Mouse (Mus musculus): Measurements from ENCODE around the gene Cdk5r2.
"Not testable (repeated sequence)": the region's sequence is repeated elsewhere in the genome, so short reads cannot be mapped to it uniquely, and the experiment has no call there.

Gene Cdk5r2

DNA sequence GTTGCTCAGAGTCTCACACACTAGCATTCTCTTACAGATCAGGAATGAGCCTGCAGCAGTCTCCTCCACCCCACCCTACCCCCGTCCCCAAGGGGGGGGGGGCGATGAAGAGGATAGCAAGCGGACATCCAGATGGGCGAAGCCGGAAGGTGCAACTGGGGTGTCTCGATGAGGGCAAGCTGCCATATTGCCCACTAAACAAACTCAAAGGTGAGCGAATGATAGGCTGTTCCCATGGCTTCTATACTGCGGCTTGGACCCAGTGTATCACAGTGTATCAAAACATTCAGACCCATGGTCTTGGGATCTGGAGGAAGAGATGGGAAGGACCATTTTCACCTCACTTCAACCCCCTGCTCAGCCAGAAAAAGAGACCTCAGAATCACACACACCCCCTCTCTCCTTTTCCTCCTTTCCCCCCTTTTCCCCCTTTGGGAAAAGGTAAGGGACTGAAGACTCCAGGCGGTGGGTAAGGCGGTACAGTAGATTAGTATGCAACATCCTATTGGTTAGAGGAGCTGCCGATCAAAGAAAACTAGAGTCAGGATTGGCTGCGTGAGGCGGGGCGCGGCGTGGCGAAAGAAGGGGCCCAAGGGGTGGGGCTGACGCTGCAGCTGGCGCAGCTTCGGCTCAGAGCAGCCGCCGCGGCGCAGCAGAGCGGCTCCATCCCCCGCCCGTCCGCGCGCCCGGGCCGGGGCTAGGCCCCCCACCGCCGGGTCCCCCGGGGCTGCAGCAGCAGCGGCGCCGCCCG lies at the start of gene Cdk5r2:
Cdk5r2 (plus strand) TSS at position 629 of the 751 bp plus-strand sequence.
- DNase-seq (ENCODE audit: low read depth): peak; percentile 63

DNA sequence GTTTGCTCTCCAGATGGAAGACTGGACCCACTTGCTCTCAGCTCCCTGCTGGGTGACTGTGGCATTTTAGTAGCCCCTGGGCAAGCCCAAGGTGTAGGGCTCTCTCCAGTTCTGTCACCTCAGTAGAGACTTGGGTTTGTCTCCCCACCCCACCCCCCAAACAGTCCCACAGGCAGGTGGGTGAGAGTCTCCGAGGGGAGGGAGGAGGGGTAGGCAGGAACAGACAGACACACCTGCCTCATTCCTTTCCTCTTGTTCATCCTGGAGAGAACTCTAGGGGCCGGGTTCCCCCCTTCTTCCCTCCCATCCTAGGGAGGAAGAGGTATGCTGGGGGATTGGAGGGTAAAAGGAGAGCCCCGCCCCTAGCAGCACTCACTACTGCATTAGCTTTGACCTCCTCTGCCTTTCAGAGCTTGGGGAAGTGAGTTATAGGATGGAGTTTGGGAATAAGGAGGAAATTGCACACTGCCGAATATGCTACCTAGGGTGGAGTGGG lies 49.3 kb upstream of the Cdk5r2 start:
- no peak for DNase-seq (ENCODE audit: low read depth)

DNA sequence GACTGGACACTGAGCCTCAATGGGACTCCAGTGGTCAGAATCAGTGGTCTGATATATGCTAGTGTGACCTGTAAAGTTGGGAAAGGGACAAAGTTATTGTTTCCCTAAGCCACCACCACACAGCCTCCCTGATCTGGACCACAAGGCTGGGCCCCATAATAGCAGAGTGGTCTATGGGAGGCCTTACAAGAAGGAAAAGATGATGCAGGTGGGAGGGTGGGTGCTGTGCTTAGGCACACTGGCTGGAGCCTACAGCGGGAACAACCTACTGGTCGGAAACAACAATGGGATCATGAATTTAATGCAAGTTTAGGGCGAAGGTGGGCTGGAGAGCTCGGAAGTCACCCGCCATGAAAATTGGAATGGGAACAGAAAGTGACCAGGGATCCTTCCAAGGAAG lies 48.9 kb upstream of the Cdk5r2 start:
- no peak for DNase-seq (ENCODE audit: low read depth)

DNA sequence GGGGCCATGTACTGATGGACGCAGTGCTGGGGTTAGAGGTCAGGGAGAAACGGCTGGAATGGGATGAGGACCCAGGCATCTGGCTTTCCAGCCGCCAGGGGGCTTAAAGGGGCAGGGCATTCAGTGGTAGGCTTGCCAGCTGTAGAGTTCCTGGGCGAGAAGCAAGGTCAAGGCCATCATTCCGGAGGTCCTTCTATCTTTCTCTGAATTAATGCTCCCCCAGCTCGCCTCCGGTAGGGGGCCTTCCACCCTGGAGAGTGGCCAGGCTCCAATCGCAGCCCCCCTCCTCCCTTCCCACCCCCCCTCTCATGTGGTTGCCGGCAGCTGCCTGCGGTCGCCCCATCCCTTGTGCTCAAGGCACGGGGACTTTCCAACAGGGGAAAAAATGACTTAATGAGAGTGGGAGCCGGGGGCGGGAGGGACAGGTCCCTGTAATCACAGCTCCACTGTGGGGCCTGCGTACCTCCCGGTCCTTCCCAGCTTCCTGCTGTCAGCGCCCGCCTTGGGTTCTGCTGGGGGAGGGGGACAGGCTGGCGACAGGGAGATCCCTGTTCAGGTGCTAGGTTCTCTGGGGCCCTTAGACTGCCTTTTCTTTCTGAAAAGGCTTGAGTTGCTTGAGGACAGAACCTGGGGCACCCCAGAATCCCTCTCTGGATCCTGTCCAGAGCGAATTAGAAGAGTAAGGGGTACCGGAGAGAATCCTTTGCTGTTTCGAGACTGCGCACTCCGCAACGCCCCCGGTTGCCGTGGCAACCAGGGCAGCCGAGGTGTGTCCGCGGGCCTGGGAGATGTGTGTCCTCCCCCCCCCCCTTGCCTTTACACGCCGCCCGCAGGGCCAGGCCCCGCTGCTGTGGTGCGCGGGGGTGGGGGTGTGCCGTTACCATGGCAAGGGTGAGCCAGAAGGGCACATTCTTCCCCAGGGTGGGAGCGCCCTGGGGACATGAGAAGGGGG lies 48.1 kb upstream of the Cdk5r2 start:
- DNase-seq (ENCODE audit: low read depth): no peak

DNA sequence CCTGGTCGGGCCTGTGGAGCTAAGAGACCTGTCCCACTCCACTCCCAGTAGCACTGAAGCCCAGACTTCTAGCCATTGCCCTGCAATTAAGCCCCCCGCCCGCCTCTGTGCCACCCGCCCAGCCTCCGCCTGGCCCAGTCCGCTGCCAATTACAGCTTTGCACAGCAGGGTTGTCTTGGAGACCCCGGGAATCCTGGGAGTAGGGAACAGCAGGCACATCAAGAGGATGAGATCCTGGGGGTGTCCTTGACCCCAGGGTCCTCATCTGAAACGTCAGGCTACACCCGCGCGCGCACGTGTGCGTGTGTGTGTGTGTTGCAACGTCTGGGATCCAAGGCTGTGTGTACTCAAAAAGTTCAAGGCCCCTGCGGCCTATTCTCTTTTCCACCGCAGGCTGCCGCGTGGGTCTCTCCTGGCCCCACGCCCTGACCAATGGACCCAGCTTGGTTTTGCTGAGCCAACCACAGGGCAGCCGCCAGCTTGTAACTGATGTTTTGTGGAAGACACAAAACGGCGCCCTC lies 47.1 kb upstream of the Cdk5r2 start:
- no peak for DNase-seq (ENCODE audit: low read depth)

DNA sequence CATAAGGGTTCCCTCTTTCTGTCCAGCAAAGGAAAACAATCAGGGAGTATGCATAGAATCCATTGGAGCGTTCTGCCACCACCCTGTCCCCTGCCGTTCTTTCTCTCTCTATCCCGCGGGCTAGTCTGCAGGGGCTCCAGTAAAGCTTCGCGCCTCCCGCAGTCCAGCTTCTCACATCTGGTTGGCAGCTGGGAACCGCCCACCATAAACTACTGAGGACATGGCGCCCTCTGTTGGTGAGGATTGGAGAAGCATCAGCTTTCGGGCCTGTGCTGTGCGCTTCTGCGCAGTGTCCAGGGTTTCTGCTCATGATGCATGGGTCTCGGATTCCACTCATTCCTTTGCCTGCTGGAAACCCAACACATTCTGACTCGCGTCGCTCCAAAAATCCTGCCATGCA lies 46.7 kb upstream of the Cdk5r2 start:
- DNase-seq (ENCODE audit: low read depth): peak; percentile 83

DNA sequence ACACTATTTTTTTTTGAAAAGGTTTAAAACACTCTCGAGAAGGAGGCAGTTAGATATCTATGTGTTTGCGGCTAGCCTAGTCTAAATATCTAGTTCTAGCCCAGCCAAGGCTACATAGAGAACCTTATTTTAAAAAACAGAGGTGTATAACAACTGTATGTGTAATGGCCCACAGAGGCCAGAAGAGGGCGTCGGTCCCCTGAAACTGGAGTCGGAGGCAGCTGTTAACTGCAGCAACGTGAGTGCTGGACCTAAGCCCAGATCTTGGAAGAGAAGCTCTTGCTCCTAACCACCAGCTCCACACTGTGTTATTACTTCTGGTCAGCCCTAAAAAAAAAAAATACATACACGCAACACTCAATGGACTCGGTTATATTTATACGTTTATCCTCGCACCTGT lies 45.7 kb upstream of the Cdk5r2 start:
- no peak for DNase-seq (ENCODE audit: low read depth)

DNA sequence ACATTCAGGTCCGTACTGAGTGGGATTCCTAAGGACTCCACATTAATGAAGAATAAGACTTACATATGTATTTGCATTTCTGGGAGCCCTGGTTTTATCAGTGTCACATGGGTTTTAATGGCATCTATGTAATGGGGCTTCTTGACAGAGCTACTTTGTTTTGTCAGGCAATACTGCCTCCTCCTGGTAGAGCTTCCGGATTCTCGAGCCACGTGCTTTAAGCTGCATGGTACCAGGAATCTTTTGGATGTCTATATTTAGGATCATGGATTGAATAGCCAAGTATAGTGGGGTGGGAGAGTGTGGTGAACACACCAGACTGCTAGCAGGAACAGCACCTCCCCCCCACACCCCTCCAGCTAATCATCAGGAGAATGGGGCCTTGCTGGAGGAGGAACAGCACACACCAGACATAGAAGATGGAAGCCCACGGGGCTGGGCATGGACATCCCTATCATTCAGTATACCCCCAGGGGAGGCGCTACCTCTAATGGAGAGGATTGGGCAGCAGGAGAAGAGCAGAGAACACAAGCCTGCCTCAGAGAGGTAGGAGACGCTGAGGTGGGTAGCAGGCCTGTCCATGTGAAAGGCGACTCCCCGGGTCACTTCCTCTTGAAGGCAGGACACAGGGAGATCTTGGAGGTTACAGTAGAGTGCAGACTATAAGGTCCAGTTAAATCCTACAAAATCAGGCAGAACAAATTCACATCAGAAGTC lies 39.6 kb upstream of the Cdk5r2 start:
- DNase-seq (ENCODE audit: low read depth): no peak

DNA sequence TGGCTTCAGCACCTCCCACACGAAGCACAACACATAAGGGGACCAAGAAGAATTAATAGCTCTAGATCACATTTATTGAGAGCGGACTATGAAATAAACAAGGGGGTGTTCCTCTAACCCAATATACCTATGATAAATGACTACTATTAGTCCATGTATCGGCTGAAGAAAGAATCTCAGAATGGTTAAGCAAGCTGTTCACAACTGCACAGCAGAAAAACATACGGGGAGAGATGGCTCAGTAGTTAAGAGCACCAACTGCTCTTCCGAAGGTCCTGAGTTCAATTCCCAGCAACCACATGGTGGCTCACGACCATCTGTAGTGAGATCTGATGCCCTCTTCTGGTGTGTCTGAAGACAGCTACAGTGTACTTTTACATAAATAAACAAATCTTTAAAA lies 38.8 kb upstream of the Cdk5r2 start:
- DNase-seq (ENCODE audit: low read depth): not testable (repeated sequence)

DNA sequence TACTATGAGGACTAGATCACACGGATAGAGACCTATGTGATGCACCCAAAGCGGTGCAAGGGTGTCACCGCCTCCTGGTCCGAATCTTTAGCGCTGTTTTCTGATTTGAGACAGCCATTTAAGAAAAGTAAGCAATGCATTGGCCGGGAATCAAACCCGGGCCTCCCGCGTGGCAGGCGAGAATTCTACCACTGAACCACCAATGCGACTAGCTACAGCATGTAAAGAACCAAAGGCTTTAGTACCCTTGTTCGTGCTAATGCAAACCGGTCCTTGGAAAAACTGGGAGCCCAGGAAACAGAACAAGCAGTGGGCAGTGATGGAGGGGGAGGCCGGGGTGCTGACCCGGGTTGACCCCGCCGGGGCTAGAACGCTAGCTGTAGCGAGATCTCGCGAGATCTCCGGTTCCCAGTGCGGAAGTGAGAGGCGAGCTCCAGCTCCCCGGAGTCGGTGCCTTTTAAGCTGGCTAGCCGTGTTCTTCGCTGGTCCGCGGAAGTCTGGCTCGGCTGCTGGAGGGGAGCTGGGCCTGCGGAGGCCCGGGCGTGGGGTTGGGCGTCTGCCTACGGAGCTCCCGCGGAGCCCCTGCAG lies 38.0 kb upstream of the Cdk5r2 start:
- peak; percentile 79 for DNase-seq (ENCODE audit: low read depth)

DNA sequence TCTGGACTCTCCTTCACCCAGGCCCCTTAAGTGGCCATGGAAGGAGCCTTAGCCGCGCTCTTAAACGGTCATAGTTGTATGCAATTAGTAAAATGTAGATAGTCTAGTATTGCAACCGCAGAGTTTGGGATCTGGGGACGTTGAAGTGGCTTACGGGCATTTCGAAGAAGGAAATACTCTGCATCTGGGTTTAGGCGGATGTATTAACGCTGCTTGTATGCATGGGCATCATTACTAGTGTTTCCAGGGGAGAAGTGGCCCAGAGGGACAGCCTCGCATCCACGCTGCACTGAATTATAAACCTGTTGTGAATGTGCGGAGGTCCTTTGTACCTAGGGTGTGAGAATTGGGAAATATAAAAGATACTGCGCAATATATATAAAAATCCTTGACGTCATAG lies 37.5 kb upstream of the Cdk5r2 start:
- no peak for DNase-seq (ENCODE audit: low read depth)

DNA sequence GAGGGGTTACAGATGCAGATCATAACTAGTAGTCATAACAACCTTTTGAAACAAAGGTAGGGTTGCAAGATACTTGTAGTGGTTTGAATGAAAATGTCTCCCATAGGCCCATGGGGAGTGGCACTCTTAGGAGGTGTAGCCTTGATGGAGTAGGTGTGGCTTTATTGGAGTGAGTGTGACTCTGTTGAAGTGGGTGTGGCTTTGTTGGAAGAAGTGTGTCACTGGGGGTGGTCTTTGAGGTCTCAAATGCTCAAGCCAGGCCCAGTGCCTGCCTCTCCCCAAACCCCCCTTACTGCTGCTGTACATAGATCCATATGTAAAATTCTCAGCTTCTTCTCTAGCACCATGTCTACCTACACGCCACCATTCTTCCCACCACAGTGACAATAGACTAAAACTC lies 36.2 kb upstream of the Cdk5r2 start:
- no peak for DNase-seq (ENCODE audit: low read depth)

DNA sequence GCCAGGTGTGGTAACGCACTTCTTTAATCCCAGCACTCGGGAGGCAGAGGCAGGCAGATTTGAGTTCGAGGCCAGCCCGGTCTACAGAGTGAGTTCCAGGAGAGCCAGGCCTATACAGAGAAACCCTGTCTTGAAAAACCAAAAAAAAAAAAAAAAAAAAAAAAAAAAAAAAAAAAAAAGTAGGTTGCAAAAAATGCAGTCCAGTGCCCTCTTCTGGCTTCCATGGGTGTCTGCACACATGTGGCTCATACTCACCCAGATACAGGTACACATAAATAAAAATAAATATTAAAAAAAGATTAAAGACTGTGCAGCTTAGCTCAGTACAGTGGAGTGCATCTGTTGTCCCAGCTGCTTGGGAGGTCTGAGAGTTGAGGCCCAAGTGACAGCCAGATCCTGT lies 31.1 kb upstream of the Cdk5r2 start:
- not testable (repeated sequence) for DNase-seq (ENCODE audit: low read depth)

DNA sequence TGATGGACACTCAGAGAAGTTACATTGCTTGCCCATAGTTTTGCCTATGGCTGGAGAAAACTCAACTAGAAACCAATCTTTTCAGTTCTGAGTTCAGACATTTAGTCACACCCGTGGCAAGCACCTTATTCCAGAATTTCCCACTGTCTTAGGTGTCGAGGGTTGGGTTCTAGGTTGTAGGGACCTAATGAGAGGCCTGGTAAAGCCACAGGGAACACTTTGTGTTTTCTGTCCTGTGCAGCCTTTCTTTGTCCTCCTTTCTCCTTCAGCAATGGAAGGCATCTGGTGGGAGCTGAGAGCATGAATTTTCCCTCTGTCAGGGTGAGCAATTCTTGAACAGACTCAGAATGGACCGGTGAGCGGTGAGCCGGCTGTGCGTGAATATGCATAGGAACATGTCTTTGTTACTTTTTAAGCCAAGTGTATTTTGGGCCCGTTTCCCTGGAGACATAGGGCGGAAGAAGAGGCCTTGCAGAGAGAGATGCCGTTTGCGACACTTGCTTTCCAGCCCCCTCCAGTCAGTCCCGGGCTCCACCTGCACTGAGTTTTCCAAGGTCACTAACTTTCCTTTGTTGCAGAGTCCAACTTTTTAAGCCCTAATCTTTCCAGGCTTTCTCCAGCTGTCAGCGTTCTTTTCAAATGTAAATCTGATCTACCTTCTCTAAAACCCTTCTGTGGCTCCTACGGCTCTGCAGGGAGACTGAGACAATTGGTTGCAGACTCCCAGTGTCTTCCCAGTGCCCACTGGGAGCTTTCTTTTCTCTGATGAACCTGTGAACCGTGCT lies 30.0 kb upstream of the Cdk5r2 start:
- no peak for DNase-seq (ENCODE audit: low read depth)

DNA sequence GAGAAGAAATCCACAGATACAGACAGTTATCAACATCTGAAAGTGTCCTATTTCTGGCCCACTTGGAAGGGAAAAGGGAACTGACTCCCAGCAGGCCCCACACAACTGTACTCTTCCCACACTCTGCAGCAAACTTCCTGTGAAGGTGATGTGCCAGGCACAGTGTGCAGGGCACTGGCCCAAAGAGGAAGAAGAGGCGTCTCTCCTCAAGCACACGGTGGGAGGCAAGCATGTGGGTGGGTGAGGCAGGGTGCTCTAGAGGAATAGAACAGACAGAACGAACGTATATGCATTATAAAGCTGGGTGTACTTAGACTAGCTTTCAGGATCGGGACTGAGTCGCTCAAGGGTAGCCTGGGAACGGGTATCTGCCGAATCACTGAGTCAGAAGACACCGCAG lies 24.7 kb upstream of the Cdk5r2 start:
- DNase-seq (ENCODE audit: low read depth): no peak

DNA sequence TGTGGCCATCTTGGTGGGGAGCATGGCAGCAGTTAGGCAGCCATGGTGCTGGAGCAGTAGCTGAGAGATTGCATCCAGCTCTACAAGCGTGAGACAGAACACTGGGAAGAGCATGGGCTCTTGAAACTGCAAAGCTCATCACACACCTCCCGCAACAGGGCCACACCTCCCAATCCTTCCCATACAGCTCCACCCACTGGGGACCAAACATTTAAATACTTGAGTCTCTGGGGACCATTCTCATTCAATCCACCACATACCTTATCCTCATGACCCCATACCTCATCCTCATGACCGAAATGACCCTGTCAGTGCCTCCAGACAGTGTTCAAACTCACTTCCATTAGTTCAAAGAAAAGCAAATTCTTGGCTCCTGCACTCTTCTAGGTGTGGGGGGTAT lies 21.5 kb upstream of the Cdk5r2 start:
- no peak for DNase-seq (ENCODE audit: low read depth)

DNA sequence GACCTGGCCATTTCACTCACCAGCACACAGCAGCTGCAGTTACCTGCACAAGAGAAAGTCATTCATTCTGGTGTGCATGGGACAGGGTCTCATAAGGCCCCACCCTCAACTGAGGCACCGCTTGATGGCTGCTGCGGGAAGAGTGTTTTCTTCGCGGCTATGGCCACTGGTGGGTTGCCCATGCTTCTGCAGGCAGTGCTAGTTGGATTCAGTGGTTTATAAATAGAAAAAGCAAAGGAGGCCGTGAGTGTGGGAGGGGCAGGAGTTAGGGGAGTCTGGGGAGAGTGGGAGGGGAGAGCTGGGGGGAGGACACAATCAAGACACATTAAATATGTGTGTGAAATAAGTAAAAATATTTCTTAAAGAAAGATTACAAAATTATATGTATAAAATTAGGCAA lies 11.6 kb upstream of the Cdk5r2 start:
- no peak for DNase-seq (ENCODE audit: low read depth)

DNA sequence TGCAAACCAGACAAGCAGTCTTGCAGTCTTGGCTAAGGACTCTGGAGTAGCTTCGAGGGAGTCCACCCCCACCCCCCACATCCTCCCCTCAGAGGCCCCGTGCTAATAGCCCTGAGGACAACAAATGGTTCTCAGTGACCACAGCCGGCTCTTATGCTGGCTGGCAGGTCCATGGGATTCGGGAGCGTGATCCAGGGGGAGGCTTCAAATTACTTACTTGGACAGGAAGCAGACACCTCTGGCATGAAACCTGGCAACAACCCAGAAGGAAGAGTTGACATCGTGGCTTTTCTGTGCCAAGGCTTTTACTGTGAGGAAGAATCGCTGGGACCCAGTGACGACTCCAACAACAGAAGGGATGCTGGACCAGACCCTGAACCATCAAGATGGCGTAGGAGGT lies 8.4 kb upstream of the Cdk5r2 start:
- no peak for DNase-seq (ENCODE audit: low read depth)

DNA sequence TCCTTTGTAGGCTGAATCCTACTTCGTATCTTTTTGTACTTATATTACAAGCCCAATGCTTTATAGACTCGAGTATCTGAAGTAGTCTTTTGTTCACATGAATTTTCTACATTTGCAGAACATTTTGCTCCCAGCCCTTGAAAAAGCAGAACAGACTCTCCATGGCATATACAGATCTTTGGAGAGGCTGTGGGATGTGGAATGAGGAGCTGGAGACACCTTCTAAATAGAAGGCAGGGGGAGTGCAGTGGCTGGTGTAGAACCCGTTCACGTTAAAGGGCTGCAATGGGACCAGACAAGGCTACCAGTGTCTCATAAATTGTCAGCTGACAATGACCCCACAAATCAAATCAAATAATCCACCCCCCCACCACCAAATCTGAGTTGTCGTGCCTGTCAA lies 5.8 kb upstream of the Cdk5r2 start:
- no peak for DNase-seq (ENCODE audit: low read depth)

DNA sequence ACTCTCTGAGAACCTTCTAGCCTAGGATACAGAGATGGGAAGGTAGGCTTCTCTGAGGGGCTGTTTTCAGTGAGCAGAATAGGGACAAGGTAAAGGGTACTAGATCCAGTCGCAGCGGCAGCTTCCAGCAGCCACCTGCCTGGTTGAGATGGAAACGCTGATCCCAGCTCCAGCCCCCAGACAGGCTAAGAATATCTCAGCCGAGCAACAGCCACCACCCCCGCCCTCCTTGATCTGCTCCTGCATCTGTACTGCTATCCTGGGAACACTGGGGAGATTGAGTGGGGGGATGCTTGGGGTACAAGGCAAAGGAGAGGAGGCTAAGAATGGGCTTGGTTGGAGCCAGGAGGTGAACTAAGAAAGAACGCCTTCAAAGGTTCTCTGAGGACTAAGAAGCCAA lies 4.5 kb upstream of the Cdk5r2 start:
- no peak for DNase-seq (ENCODE audit: low read depth)
